Mouse (Mus musculus): Measurements from ENCODE around the gene Otogl.
"Not testable (repeated sequence)": the region's sequence is repeated elsewhere in the genome, so short reads cannot be mapped to it uniquely, and the experiment has no call there.

DNA sequence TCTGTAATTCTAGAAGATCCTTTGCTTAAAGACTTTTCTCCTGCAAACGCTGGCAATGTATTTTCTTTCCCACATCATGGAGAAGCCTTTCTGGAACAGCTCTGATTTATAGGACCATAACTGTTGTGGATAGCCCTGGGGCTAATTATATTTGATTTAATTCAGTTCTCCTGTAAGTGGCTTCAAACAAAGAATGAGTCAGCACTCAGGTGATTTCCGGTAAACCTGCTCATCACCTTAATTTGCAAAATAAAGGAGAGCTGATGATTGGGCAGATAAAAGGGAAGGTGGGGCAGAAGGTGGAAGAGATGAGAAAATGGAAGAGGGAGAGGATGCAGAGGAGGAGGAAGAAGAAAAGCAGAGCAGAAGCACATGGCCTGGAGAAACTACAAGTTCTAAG lies 107.6 kb downstream of the Otogl start:
- TF ChIP-seq CTCF (conservative IDR thresholded peaks at IDR 0.05; ENCODE audit: insufficient read depth, insufficient read length, low read depth, low read length); POLR2A (IDR thresholded peaks at IDR 0.05; ENCODE audit: low read depth, low read length): not testable (repeated sequence)

Measured in kidney, adult 2 months (tissue).